Mouse (Mus musculus) cerebellum, postnatal 10 days (tissue): ENCODE measurements at regions not wholly inside any gene's neighbourhood (a gene's known extent, or its start where the extent isn't known, plus 50 kb on each side); places are given as distances from the start of the nearest gene placed in this dataset.

Experiments
- DNase-seq, 2 experiments: peaks; one replicate each; pipeline ENCODE4 v3.0.0; 2021; ENCODE audit warnings: mixed read lengths in 2 of 2

- peak in 1 of 2 experiments; percentile 7 for DNase-seq
Observed at GRCm38 (mm10) chr15:18189622-18190308, 629.0 kb upstream of the Cdh10 start.

DNA sequence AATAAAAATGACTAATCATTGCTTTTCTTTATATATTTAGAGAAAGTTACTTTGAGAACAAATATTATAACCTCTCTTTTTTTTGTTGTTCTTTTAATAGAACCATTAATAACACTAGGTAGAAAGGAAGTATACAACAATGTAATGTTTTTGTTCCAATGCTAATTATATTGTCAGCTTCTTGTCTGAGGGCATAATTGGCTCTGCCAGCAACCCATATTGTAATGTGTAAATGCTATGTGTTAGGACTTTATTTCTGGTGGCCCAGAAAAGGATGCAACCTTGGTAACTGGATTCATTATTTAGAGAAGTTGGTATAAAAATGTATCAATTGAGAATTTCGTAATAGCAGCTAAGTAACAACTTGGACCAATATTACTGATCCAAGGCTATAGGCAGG is 628.3 kb upstream of the Cdh10 start:
- DNase-seq: no peak

DNA sequence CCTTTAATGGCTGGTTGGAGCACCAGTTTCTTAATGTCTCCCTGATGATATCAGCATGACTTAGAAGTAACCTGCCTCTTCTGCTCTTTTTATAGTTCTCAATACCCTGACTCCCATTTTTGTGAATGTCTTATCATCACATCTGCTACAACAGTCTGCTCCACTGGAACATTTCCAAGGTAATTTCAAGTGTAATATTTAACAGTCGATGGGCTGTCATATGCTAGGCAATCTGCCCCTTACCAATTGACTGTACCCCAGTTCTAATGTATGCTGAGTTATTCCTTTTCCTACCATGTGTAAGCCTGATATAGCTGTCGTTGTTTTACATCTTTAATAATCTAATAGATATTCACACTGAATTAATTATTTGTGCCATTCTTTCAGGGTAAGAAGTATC is 607.6 kb upstream of the Cdh10 start:
- DNase-seq: peak; percentile 19 to 23

DNA sequence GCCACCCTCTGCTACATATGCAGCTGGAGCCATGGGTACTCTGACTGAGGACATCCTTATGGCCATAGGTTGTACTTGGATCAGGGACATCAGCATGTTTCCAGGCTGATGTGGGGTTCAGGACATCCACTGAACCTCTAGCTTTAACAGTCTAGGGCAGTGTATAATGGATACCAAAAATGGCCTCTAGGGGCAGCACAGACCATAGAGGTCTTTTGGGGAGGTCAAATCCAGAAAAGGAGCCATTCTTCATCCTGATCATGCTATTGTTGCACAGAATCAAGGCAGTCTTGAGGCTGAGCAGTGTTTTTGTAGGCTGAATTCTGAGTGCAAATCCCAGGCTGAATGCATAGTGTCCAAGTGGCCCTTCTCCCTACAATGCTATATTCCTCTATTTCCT is 598.8 kb upstream of the Cdh10 start:
- no peak for DNase-seq
